Mouse (Mus musculus) MEL (cell line): ENCODE data around the gene Ddx51. TPM values are rescaled to one million over a fixed set of nuclear protein-coding genes. Genes with fewer than 3 reads are reported as not detected.

ENCODE experiments used
- DNase-seq: peaks from one replicate; pipeline ENCODE4 v3.0.0; 2011; ENCODE audit warnings: low read depth, low spot score
- H3K27ac ChIP-seq: 2 replicates; pipeline ENCODE4 v1.5.1; 2012; ENCODE audit warnings: low read depth, mild to moderate bottlenecking, control low read depth, low read length, moderate library complexity; ENCODE audit not compliant: control insufficient read depth
- H3K27me3 ChIP-seq, 2 experiments: fragments of 150-350 bp in 1 of 2; sonication (generic) in 1 of 2; 2 replicates each; pipeline ENCODE4 v1.6.1; 2012; ENCODE audit warnings: low read length in 2 of 2, mild to moderate bottlenecking in 2 of 2, improper control_type of control experiment in 1 of 2, moderate library complexity in 1 of 2; ENCODE audit not compliant: insufficient read depth in 2 of 2, control insufficient read depth in 1 of 2
- H3K36me3 ChIP-seq, 2 experiments: 2 replicates each; pipeline ENCODE4 v1.6.1; 2012 to 2014; ENCODE audit warnings: low read length in 2 of 2, improper control_type of control experiment in 1 of 2, inconsistent platforms in 1 of 2, mild to moderate bottlenecking in 1 of 2; ENCODE audit not compliant: insufficient read depth in 2 of 2, control insufficient read depth in 1 of 2
- H3K4me1 ChIP-seq, 2 experiments: fragments of 150-350 bp in 1 of 2; sonication (generic) in 1 of 2; 2 replicates each; pipeline ENCODE4 v1.6.1; 2012; ENCODE audit warnings: low read length in 2 of 2, improper control_type of control experiment in 1 of 2, mild to moderate bottlenecking in 1 of 2; ENCODE audit not compliant: insufficient read depth in 2 of 2, control insufficient read depth in 1 of 2
- H3K4me3 ChIP-seq, 2 experiments: fragments of 150-350 bp in 1 of 2; sonication (generic) in 1 of 2; 2 replicates each; pipeline ENCODE4 v1.5.1; 2012; ENCODE audit warnings: low read depth in 2 of 2, low read length in 2 of 2, mild to moderate bottlenecking in 2 of 2, moderate library complexity in 2 of 2, control low read depth in 1 of 2, improper control_type of control experiment in 1 of 2; ENCODE audit not compliant: control insufficient read depth in 1 of 2, insufficient read depth in 1 of 2
- H3K79me2 ChIP-seq: 2 replicates; pipeline ENCODE4 v1.6.1; 2012; ENCODE audit warnings: mild to moderate bottlenecking, low read length, moderate library complexity; ENCODE audit not compliant: control insufficient read depth, poor library complexity, insufficient read depth
- H3K9ac ChIP-seq: 2 replicates; pipeline ENCODE4 v1.6.1; 2012; ENCODE audit warnings: low read depth, mild to moderate bottlenecking, control low read depth, low read length, moderate library complexity; ENCODE audit not compliant: control insufficient read depth, poor library complexity, severe bottlenecking
- H3K9me3 ChIP-seq: fragments of 150-350 bp; sonication (generic); replicated peaks from 2 replicates; pipeline ENCODE4 v1.6.1; 2012; ENCODE audit warnings: mild to moderate bottlenecking, low read length, improper control_type of control experiment, moderate library complexity; ENCODE audit not compliant: insufficient read depth
- CTCF ChIP-seq, 3 experiments: IDR thresholded peaks in 2 of 3; conservative IDR thresholded peaks in 1 of 3; 2 replicates each; pipeline ENCODE4 v1.5.1; 2011 to 2012; ENCODE audit warnings: low read length in 3 of 3, low read depth in 2 of 3, mild to moderate bottlenecking in 2 of 3, improper control_type of control experiment in 1 of 3, inconsistent platforms in 1 of 3, mixed read lengths in 1 of 3, moderate library complexity in 1 of 3; ENCODE audit not compliant: control insufficient read depth in 1 of 3, insufficient read depth in 1 of 3, poor library complexity in 1 of 3, severe bottlenecking in 1 of 3
- JUND ChIP-seq: IDR thresholded peaks from 2 replicates; pipeline ENCODE4 v1.6.1; 2011; ENCODE audit warnings: low read depth, mild to moderate bottlenecking, improper control_type of control experiment, low read length
- KAT2A ChIP-seq: conservative IDR thresholded peaks from 2 replicates; pipeline ENCODE4 v1.6.1; 2012; ENCODE audit warnings: low read depth, low read length, improper control_type of control experiment, inconsistent platforms
- MAFK ChIP-seq: IDR thresholded peaks from 2 replicates; pipeline ENCODE4 v1.6.1; 2011; ENCODE audit warnings: low read depth, mild to moderate bottlenecking, low read length, improper control_type of control experiment, borderline replicate concordance
- MAZ ChIP-seq: IDR thresholded peaks from 2 replicates; pipeline ENCODE4 v1.6.1; 2012; ENCODE audit warnings: low read depth, mild to moderate bottlenecking, inconsistent platforms, low read length, improper control_type of control experiment
- NELFE ChIP-seq: IDR thresholded peaks from 2 replicates; pipeline ENCODE4 v1.6.1; 2011; ENCODE audit warnings: low read depth, low read length, improper control_type of control experiment
- POLR2A ChIP-seq, 2 experiments: IDR thresholded peaks; 2 replicates each; pipeline ENCODE4 v1.6.1; 2011 to 2012; ENCODE audit warnings: low read length in 2 of 2, mild to moderate bottlenecking in 2 of 2, control low read depth in 1 of 2, improper control_type of control experiment in 1 of 2, low read depth in 1 of 2, moderate library complexity in 1 of 2; ENCODE audit not compliant: control insufficient read depth in 1 of 2, insufficient read depth in 1 of 2, poor library complexity in 1 of 2
- POLR2AphosphoS2 ChIP-seq: IDR thresholded peaks from 2 replicates; pipeline ENCODE4 v1.6.1; 2011; ENCODE audit warnings: low read length, improper control_type of control experiment
- RCOR1 ChIP-seq: IDR thresholded peaks from 2 replicates; pipeline ENCODE4 v1.6.1; 2012; ENCODE audit warnings: low read depth, mild to moderate bottlenecking, inconsistent platforms, low read length, improper control_type of control experiment
- SMC3 ChIP-seq: IDR thresholded peaks from 2 replicates; pipeline ENCODE4 v1.6.1; 2011; ENCODE audit warnings: low read depth, low read length, improper control_type of control experiment
- TBP ChIP-seq: IDR thresholded peaks from 2 replicates; pipeline ENCODE4 v1.8.0; 2011; ENCODE audit warnings: low read depth, low read length, improper control_type of control experiment
- TCF12 ChIP-seq: IDR thresholded peaks from 2 replicates; pipeline ENCODE4 v1.6.1; 2014; ENCODE audit warnings: low read depth, mild to moderate bottlenecking, inconsistent platforms, low read length, improper control_type of control experiment, moderate library complexity
- UBTF ChIP-seq: IDR thresholded peaks from 2 replicates; pipeline ENCODE4 v1.6.1; 2012; ENCODE audit warnings: low read depth, mild to moderate bottlenecking, inconsistent platforms, low read length, improper control_type of control experiment, moderate library complexity, borderline replicate concordance; ENCODE audit not compliant: insufficient read depth
- USF1 ChIP-seq: IDR thresholded peaks from 2 replicates; pipeline ENCODE4 v1.6.1; 2014; ENCODE audit warnings: low read depth, mild to moderate bottlenecking, inconsistent platforms, low read length, improper control_type of control experiment, moderate library complexity
- USF2 ChIP-seq, 2 experiments: IDR thresholded peaks; 2 replicates each; pipeline ENCODE4 v1.6.1; 2011 to 2012; ENCODE audit warnings: improper control_type of control experiment in 2 of 2, low read length in 2 of 2, borderline replicate concordance in 1 of 2, inconsistent platforms in 1 of 2, low read depth in 1 of 2, mild to moderate bottlenecking in 1 of 2; ENCODE audit not compliant: insufficient read depth in 1 of 2
- ZNF384 ChIP-seq: IDR thresholded peaks from 2 replicates; pipeline ENCODE4 v1.6.1; 2012; ENCODE audit warnings: low read depth, mild to moderate bottlenecking, inconsistent platforms, low read length, improper control_type of control experiment
- polyA plus RNA-seq, 2 experiments: library from polyadenylated mRNA; stranded (reverse) in 1 of 2; unstranded in 1 of 2; fragments of >175 nt in 1 of 2; fragments of >200 nt in 1 of 2; gene quantifications; 2 replicates each; pipeline versions ENCODE4 v1.2.1 to v1.2.4; 2012; ENCODE audit warnings: low replicate concordance in 2 of 2, low read depth in 1 of 2; ENCODE audit not compliant: insufficient read length in 2 of 2, insufficient read depth in 1 of 2, missing spikeins in 1 of 2
- total RNA-seq: library from RNA; depleted of rRNA; stranded (reverse); fragments of 300-350 nt; gene quantifications from 2 replicates; pipeline ENCODE4 v1.2.3, GENCODE M21; 2012

Ddx51 gene
- total and polyA plus RNA-seq, 3 experiments = 16.3 to 285 (median 52.9) TPM

DNA sequence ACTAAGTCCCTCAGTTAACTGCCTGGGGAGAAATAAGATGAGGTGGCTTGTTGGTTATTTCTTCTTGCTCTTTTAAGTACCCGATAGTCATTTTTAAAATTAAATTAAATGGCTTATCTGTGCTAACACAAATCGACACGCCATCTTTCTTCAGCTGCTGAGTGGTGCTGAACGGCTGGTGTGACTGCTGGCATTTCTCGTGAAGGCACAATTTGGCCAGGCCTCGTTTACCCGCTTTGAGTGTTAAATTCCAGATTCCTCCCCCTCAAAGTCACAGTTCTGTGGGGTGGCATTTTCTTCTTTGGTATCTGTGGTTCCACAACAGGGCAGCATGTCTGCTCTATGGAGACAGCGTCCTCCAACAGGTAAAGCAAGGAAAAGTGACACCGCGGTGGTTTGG, 25.9 kb upstream of the Ddx51 start:
- no peak for DNase-seq
- no peaks in the 10 kb centered on the region for H3K4me1 ChIP-seq
- H3K9ac ChIP-seq = no peak overlapping the region
- no peak overlapping the region for H3K4me3 ChIP-seq
- H3K36me3 ChIP-seq = no peaks in the 10 kb centered on the region
- no peak overlapping the region for H3K27ac ChIP-seq
- TF ChIP-seq USF1 (no peak), JUND (no peak)
- H3K27me3 ChIP-seq = peaks cover 0 to 1% of the 10 kb centered on the region in 2 experiments; a peak in 2 of 4 replicates
- no peaks in the 10 kb centered on the region for H3K9me3 ChIP-seq
- no peaks in the 10 kb centered on the region for H3K79me2 ChIP-seq

DNA sequence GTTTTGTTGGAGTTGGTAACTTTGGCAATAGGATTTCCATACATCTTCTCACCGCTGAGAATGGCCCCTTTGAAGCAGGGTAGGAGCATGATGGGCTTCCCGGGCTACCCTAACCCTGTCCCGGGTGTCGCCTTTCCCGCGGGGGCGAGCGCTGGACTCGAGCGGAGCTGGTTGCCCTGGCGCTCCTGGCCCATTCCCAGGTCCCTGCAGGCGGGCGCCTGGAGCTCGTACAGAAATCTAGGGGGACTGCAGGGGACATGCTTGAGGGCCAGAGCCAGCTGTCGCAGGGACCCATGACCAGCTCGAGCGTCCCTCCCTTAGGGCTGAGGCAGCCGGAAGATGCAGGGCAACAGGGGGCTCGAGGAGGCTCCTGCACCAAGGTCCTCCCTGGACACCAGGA, 25.1 kb upstream of the Ddx51 start:
- H3K4me1 ChIP-seq = no peaks in the 10 kb centered on the region
- no peak overlapping the region for H3K27ac ChIP-seq
- H3K9me3 ChIP-seq = no peaks in the 10 kb centered on the region
- H3K36me3 ChIP-seq = no peaks in the 10 kb centered on the region
- H3K9ac ChIP-seq = no peak overlapping the region
- no peaks in the 10 kb centered on the region for H3K79me2 ChIP-seq
- no peak for DNase-seq
- H3K27me3 ChIP-seq = peaks cover 0 to 1% of the 10 kb centered on the region in 2 experiments; a peak in 2 of 4 replicates
- H3K4me3 ChIP-seq = no peak overlapping the region
- TF ChIP-seq USF1 = no peak
- TF ChIP-seq TCF12 = no peak
- TF ChIP-seq POLR2A (IDR thresholded peaks at IDR 0.05; ENCODE audit: control insufficient read depth in 1 of 2, insufficient read depth in 1 of 2, low read depth in 1 of 2, low read length in 2 of 2, poor library complexity in 1 of 2) = no peak
- no peak for TF ChIP-seq NELFE
- TF ChIP-seq SMC3 = no peak
- no peak for TF ChIP-seq TBP
- no peak for TF ChIP-seq POLR2AphosphoS2
- no peak for TF ChIP-seq USF2 (IDR thresholded peaks at IDR 0.05; ENCODE audit: borderline replicate concordance in 1 of 2, insufficient read depth in 1 of 2, low read depth in 1 of 2, low read length in 2 of 2)
- TF ChIP-seq UBTF = no peak
- no peak for TF ChIP-seq JUND
- no peak for TF ChIP-seq CTCF (IDR thresholded peaks at IDR 0.05 in 2 of 3, conservative IDR thresholded peaks at IDR 0.05 in 1 of 3; ENCODE audit: control insufficient read depth in 1 of 3, insufficient read depth in 1 of 3, low read depth in 2 of 3, low read length in 3 of 3, poor library complexity in 1 of 3, severe bottlenecking in 1 of 3)
- no peak for TF ChIP-seq RCOR1
- TF ChIP-seq ZNF384 = no peak
- TF ChIP-seq MAFK = no peak
- no peak for TF ChIP-seq MAZ
- TF ChIP-seq KAT2A = no peak
